Mouse (Mus musculus) adrenal gland, postnatal 4 days (tissue): ENCODE data around the gene Polr1c. TPM values are rescaled to one million over a fixed set of nuclear protein-coding genes. Genes with fewer than 3 reads are reported as not detected.

Experiments used
- DNase-seq, 2 experiments: peaks; one replicate each; pipeline ENCODE4 v3.0.0; 2021 to 2022; ENCODE audit warnings: low spot score in 2 of 2, mixed read lengths in 2 of 2
- long read RNA-seq, 2 experiments: library from polyadenylated mRNA; stranded (forward); transcript quantifications; one replicate each; pipeline ENCODE4 v2.0.0; 2021
- total RNA-seq, 2 experiments: library from RNA; stranded (reverse); gene quantifications; 2 replicates each; pipeline ENCODE4 v1.2.3; 2021

Polr1c gene
- total RNA-seq = 100 to 1,000 TPM; 101 to 108 TPM
- long read RNA-seq, experiment 1, transcript Polr1c-201 (9 exons, 1,314 nt) = major isoform, 59 of 88 reads
- long read RNA-seq, experiment 1, partial matches to known transcripts = 7 of 88 reads
- long read RNA-seq, experiment 1, other reads (novel, unspliced or antisense) = 22 of 88 reads
- long read RNA-seq, experiment 2, transcript Polr1c-201 (9 exons, 1,314 nt) = major isoform, 68 of 110 reads
- long read RNA-seq, experiment 2, partial matches to known transcripts = 9 of 110 reads
- long read RNA-seq, experiment 2, other reads (novel, unspliced or antisense) = 31 of 110 reads

GRCm38 (mm10) chr17:46247512-46248188, at the start of gene Polr1c, which contains the start of gene Yipf3:
TSS of gene Polr1c (minus strand) at chr17:46248054.
TSS of gene Yipf3 (plus strand) at chr17:46248080.
- DNase-seq = peak; percentile 83 to 90

- no peak for DNase-seq
These were observed 49.1 kb upstream of the Polr1c start for GRCm38 (mm10) chr17:46297028-46297363.

- no peak for DNase-seq
These were observed 48.7 kb upstream of the Polr1c start for GRCm38 (mm10) chr17:46296601-46297000.

GRCm38 (mm10) chr17:46287678-46288095, 39.8 kb upstream of the Polr1c start:
- no peak for DNase-seq

DNA sequence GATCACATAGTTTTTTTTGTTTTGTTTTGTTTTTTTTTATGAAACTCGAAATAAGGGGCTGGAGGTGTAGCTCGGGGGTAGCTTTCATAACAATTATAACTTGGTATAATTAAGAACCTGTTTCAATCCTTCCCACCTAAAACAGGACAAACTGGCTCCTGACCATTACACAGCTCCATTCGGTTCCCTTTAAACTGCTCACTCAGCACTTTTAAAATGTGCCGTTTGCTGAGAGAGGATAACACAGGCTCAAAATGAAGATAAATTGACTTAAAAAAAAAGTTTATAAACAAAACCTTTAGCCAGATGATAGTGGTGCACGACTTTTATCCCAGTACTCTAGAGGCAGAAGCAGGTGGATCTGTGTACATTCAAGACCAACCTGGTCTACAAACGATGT, 37.6 kb upstream of the Polr1c start:
- DNase-seq = no peak

DNA sequence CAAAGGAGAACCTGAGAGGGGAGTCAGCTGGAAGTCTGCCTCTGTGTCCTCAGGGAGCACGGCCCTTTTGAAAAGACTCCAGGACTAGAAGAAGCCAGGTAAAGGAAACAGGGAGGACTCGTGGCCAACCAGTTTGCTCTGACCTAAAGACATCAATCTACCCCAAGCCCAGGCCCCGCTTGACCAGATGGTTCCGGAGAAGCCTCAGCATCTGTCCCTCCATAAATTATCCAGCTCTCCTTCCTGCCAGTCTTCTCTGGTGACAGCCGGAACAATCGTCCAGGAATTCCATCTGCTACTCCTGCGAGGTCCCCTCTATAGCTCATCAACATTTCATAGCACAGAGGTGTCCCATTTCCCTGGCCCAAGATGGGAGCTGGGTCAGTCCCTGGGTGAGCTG, 36.8 kb upstream of the Polr1c start:
- no peak for DNase-seq

- DNase-seq = no peak
These were observed 36.1 kb upstream of the Polr1c start for GRCm38 (mm10) chr17:46283911-46284310.

- no peak for DNase-seq
These were observed 35.3 kb upstream of the Polr1c start for GRCm38 (mm10) chr17:46283140-46283539.

- peak; percentile 82 to 85 for DNase-seq
These were observed 34.7 kb upstream of the Polr1c start, which contains the start of gene Tjap1 for GRCm38 (mm10) chr17:46282483-46283123. TSS of gene Tjap1 (minus strand) at chr17:46283026.

- DNase-seq = no peak
These were observed 30.3 kb upstream of the Polr1c start for GRCm38 (mm10) chr17:46278011-46278765.

GRCm38 (mm10) chr17:46277586-46277985, 29.7 kb upstream of the Polr1c start:
- DNase-seq = no peak

DNA sequence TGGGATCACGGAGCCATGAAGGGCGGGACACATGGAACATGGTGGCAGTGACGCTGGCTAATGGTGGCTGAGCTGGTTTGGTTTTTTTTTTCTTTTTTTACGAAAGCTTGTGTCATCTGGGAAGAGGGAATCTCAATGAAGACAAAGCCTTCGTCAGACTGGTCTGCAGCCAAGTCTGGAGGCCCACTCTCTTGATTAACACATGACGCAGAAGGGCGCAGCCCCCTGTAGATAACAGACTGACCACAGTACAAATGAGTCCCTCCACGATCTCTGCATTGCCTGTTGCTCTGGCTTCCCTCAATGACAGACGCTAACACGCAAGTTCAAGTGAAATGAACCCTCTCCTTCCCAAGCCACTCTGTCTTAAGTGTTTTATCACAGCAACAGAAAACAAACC, 27.7 kb upstream of the Polr1c start:
- no peak for DNase-seq

GRCm38 (mm10) chr17:46275034-46275433, 27.2 kb upstream of the Polr1c start:
- DNase-seq = no peak

- no peak for DNase-seq
These were observed 26.6 kb upstream of the Polr1c start for GRCm38 (mm10) chr17:46274465-46274864.

- DNase-seq = no peak
These were observed 26.0 kb upstream of the Polr1c start for GRCm38 (mm10) chr17:46273803-46274236.

- no peak for DNase-seq
These were observed 24.8 kb upstream of the Polr1c start for GRCm38 (mm10) chr17:46272675-46273074.

GRCm38 (mm10) chr17:46272058-46272457, 24.2 kb upstream of the Polr1c start:
- DNase-seq = no peak

DNA sequence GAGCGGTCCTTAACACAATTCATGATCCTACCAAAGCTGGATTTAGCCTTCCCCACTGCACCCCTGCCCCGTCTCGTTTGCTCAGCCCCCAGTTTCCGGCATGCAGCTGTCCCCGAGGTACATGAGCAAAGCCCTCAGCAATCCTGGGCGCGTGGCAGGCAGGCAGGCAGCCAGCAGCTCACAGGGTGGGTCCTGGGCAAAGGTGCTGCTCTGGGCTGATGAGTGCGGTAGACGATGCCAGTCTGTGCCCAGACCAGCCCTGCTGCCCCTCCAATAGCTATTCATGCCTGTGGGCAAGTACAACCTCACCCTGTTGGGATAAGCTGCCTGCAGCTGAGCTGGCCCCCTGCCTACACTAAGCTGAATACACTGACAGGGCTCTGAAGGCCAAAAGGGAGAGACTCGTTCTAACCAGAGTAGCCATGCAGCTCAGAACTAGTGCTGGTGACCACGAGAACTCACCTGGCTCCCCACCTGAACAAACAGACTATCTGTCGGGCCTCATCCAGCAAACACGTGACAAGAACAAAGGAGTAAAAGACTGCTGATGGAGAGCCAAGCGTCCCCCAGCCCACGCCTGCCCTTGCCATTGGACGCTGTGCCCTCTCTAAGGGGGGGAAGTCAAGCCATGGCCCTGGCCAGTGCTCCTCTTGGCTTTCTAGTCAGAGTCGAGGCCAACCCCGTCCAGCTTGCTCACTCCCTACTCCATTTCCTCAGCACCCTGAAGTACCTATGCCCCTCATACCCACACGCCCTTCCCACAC, 22.1 kb upstream of the Polr1c start:
- no peak for DNase-seq

GRCm38 (mm10) chr17:46268026-46268720, 20.3 kb upstream of the Polr1c start:
- no peak for DNase-seq

- no peak for DNase-seq
These were observed 19.7 kb upstream of the Polr1c start for GRCm38 (mm10) chr17:46267511-46267910.
